Mouse (Mus musculus) lung, postnatal 10 days (tissue): ENCODE measurements around the gene Slbp.

ENCODE experiments used
- DNase-seq: peaks from one replicate; pipeline ENCODE4 v3.0.0; 2021

Slbp gene

GRCm38 (mm10) chr5:33678244-33678643 is 25.9 kb upstream of the Slbp start:
- no peak for DNase-seq

- DNase-seq = peak; percentile 78
These were observed 23.6 kb upstream of the Slbp start for GRCm38 (mm10) chr5:33675964-33676363.

- DNase-seq = no peak
These were observed 22.1 kb upstream of the Slbp start for GRCm38 (mm10) chr5:33674439-33674838.

DNA sequence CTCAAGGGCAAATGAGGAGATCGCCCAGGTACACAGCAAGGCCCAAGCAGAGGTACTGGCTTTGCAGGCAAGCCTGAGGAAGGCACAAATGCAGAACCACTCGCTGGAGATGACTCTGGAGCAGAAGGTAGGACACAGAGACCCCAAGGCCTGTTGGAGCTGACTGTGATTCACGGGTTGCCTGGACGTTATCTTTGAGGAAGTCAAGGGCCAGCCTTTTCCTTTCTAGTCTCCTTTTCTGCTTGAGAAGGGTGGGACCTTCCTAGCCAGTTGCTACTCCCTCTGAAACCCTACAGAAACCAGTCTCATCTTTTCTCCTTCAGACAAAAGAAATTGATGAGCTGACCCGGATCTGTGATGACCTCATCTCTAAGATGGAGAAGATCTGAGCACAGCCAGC is 19.3 kb upstream of the Slbp start:
- no peak for DNase-seq

DNA sequence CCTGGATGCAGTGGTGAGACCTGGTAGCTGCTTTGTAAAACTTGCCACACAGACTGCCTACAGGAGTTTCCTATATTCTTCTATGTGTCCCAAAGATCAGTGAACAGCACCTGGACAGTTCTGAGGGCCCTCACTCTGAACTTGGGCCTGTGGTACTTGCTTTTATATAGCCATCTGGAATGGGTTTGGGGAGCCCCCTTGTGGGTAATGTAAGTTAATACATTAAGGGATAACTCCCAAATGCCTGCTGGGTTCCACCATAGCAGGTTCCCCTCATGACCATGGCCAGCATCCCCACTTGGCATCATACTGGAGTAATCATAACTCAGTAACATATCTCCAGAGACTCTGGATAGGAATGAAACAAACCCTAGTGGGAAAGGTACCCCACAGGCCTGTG is 15.8 kb upstream of the Slbp start:
- peak; percentile 65 for DNase-seq

DNA sequence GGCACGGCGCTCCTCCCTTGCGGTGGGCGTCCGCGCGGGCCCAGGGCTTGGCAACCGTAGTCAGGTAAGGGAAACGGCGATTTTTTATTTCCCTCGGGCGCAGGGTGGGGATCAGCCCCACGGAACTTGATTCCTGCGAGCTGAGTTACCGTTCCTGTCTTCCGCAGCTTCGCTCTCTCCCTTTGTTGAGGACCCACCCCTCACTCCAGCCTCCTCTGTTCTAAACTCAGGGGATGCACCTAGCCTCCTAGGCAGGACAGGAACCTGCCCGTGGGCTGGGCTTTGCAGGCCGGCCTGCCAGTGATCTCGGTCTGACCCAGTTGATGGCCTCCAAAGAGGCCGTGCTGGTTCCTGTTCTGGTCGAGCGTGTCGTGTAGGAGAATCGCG is 6.3 kb upstream of the Slbp start:
- DNase-seq = no peak

GRCm38 (mm10) chr5:33657787-33658663 is 5.7 kb upstream of the Slbp start, which contains the start of the genes Tacc3 and Tmem129:
TSS of gene Tacc3 (plus strand) at chr5:33658128.
TSS of gene Tmem129 (minus strand) at chr5:33658416.
- DNase-seq = peak; percentile 99

- no peak for DNase-seq
These were observed 4.9 kb upstream of the Slbp start for GRCm38 (mm10) chr5:33657251-33657786.

DNA sequence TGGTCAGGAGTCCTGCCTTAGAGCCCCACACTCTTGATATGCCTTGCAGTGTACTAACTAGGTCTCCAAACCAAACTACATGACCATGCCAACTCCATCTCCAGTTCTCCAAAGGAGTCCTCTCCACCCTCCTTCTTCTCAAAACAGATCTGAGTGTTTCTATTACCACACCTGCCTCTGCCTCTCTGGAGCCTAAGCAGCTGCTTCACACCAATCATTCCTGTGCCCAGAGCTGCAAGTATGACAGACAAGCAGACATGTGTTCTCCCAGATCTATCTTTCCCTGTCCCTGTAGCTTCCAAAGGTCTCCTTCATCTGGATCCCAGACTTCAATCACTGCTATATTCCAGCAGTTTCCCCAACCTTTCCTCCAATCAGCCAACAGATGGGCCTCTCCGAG is 4.4 kb upstream of the Slbp start:
- no peak for DNase-seq

DNA sequence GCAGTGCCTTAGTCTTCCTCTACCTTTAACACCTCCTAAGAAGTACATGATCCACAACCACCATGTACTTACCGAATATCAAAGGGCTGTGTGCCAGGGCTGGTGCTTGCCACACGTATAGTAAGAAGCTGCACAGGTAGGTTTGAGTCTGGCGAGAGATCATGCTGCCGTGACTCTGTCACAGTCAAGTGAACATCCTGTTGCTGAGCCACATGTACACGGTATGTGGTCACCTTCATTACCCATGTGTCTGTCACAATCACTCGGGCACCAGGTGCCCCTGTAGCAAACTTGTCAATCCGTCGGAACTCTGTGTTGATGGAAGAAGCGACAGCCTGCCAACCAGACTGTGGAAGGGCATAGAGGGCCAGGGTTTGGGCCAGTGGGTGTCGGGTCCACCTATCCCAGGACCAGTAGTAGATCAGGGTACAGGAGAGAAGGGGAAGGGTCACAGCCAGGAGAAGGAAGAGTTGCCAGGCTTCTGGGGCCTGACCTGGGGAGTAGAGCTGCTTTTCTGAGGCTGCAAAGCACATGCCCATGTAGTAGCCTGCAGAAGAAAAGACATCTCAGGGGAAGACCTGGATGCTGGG is 3.0 kb upstream of the Slbp start:
- no peak for DNase-seq

GRCm38 (mm10) chr5:33654424-33654823 is 2.0 kb upstream of the Slbp start:
- no peak for DNase-seq

- no peak for DNase-seq
These were observed 404 bp upstream of the Slbp start for GRCm38 (mm10) chr5:33652783-33653173.

- DNase-seq = no peak
These were observed 843 bp downstream of the Slbp start for GRCm38 (mm10) chr5:33651541-33651920.

DNA sequence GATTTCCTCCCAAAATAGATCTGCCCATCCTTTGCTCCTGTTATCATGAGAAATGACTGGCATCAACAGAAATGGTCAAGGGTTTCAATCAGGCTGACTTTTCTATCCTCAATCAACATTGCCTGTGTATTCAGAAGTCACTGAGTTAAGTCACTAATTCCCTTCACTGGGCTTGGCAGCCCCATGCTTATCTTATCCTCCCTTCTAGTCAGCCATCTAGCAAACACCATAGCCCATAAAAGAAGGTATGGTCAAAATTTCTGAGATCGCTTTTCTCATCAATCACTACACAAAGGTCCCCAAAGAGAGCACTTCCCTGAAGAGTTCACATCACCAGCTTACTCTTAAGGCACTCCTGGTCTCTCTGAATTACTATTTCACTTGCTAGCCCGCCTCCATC is 1.4 kb downstream of the Slbp start:
- DNase-seq = no peak

GRCm38 (mm10) chr5:33640652-33641051 is 11.7 kb downstream of the Slbp start:
- DNase-seq = peak; percentile 62

- DNase-seq = no peak
These were observed 13.5 kb downstream of the Slbp start for GRCm38 (mm10) chr5:33638826-33639225.

DNA sequence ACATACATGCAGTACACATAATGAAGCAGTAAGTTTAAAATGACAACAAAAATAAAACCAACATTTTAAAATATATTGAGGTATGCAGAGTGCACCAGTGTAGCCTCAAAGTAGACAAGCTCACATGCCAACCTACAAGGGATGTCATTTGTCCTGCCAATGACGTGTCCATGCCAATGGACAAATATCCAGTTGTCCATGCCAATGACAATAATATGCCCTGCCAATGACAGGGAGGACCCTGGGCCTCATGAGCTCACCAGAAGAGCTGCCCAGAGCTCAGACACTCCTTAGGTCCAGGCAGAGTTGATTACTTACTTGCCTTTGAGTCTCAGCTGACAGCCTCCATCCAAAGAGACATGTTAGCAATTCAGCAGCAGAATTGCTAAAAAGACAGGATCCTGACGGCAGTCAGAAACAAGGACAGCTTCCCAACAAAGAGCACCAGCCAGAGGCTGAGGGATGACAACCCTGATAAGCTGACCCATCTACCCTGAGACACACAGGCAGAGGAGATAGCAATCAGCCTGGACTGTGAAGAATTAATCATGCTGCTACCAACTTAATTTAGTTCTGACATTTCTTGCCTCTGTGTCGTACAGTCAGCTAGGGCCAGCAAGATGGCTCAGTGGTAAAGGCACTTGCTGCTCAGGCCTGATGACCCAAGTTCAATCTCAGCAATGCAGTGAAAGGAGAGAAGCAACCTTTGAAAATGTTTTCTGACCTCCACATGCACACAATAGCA is 14.6 kb downstream of the Slbp start:
- DNase-seq = no peak

GRCm38 (mm10) chr5:33635361-33635760 is 17.0 kb downstream of the Slbp start:
- DNase-seq = no peak

DNA sequence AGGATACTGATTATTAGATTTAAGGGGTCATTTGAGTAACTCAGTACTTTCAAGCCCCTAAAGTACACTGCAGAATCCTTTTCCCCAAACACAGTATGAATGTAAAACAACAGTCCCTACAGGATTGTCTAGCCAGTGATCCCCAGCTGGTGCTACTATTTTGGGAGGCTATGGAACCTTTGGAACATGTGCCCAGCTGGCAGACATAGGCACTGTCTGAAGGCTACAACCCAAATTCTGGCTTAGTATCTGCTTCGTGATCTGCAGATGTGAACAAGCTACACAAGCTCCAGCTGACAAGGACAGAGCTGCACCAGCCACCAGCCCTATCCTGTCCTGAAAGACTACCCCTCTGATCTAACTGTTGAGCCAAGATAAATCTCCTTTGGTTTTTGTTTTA is 19.8 kb downstream of the Slbp start:
- no peak for DNase-seq

GRCm38 (mm10) chr5:33630615-33631014 is 21.8 kb downstream of the Slbp start:
- DNase-seq = no peak

- peak; percentile 46 for DNase-seq
These were observed 22.3 kb downstream of the Slbp start for GRCm38 (mm10) chr5:33630061-33630460.

DNA sequence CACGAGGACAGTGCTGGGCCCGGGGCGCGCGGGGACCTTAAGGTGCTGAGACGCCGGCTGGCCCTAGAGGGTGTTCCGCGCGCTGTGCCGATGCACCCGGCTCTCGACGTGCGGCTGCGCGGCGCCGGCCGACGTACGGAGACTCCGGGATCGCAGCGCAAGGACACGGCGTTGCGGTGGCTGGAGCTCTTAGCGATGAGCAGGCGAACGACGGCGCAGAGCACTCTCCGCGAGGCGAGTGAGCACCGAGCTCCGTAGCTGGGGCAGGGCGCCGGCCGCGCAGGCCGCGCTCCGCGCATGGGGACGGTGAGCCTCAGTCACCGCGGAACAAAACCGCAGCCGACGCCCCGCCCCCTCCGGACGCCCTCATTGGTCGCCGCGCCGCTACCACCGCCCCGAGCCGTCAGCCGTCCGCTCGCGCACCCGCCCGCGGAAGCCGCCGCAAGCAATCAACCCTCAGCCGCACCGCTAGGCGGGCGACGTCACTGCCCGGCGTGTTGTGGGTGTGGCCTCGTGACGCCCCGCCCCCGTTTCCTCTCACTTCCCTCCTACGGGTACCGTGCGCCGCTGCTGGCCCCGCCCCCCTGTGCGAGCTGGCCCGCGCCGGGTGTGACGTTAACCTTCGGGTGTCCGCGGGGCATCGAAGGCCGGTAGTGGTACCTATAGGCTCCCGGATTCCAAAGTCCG is 22.9 kb downstream of the Slbp start, which contains the start of the genes Fam53a and Gm9903:
Gene Fam53a, minus strand, starts transcription at position 335 of the 687 bp plus-strand sequence.
Gene Gm9903, plus strand, starts transcription at position 625 of the 687 bp plus-strand sequence.
- peak; percentile 100 for DNase-seq
